Mouse (Mus musculus): ENCODE measurements around the gene Tex48. TPM values are rescaled to one million over a fixed set of nuclear protein-coding genes. Genes with fewer than 3 reads are reported as not detected.
A peak's percentile ranks its signal among the peaks of the same experiment; 100 is the strongest.

Gene Tex48
- polyA plus RNA-seq, 1 experiment from 2014 or later = not detected

DNA sequence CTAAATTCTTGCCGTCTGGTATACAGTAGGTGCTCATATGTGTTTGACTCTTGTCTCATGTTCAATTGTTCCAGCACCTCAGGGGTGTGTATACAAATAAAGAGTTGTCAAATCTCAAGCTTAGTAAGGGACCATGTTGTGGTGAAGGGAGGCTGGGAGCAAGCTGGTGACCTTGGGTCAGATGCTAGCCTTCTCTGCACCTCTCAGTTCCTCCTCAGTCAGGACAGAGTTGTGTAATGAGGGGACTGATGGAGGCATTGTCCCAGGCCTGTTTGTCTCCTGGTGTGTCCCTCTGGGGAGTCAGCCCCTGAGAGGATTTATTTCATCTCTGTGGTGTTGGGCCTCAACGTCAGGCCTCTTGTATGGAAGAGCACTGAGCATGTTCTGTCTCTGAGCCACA, 36.0 kb downstream of the Tex48 start:
- Histone ChIP-seq H3K27ac (ENCODE audit: low read depth, low read length) (no peak overlapping the region), H3K36me3 (ENCODE audit: control insufficient read depth, insufficient read depth, low read length) (no peaks in the 10 kb centered on the region), H3K27me3 (ENCODE audit: control insufficient read depth, insufficient read depth, low read length) (no peaks in the 10 kb centered on the region), H3K9me3 (ENCODE audit: control insufficient read depth, low read length) (no peaks in the 10 kb centered on the region), H3K4me2 (ENCODE audit: low read depth, low read length) (no peak overlapping the region), H3K4me1 (ENCODE audit: control insufficient read depth, insufficient read depth, low read length) (no peaks in the 10 kb centered on the region), H3K9ac (replicated peaks; ENCODE audit: low read depth, low read length) (no peak overlapping the region), H3K4me3 (ENCODE audit: low read depth, low read length) (no peak overlapping the region)
- 76% methylated on average over 2 of the region's 2 CpGs for WGBS
- ATAC-seq (ENCODE audit: low read depth) = no peak

DNA sequence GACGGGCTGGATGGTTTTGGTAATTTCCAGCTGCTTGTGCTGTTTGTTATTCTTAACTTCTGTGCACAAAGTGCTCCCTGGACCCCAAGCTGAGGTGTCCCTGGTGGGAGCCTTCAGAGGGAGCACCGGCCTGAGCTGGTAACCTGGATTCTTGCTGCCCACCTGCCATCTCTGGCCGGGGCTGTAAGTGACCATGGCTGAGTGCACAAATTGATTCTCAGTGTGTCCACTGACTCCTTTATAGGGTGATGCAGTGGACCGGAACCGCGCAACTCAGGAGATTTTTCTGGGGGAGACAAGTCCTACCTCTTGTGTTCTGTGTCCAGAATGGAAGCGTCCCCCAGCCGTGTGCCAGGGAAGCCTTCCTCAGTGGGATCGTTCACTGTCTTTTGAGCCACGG, 37.0 kb downstream of the Tex48 start:
- Histone ChIP-seq H3K27me3 (ENCODE audit: control insufficient read depth, insufficient read depth, low read length) (no peaks in the 10 kb centered on the region), H3K9ac (replicated peaks; ENCODE audit: low read depth, low read length) (no peak overlapping the region), H3K36me3 (ENCODE audit: control insufficient read depth, insufficient read depth, low read length) (no peaks in the 10 kb centered on the region), H3K4me1 (ENCODE audit: control insufficient read depth, insufficient read depth, low read length) (0 out of 2 replicates have a peak, but pooled peaks cover 2% of the 10 kb centered on the region), H3K9me3 (ENCODE audit: control insufficient read depth, low read length) (no peaks in the 10 kb centered on the region), H3K4me3 (ENCODE audit: low read depth, low read length) (no peak overlapping the region), H3K4me2 (ENCODE audit: low read depth, low read length) (no peak overlapping the region), H3K27ac (ENCODE audit: low read depth, low read length) (no peak overlapping the region)
- ATAC-seq (ENCODE audit: low read depth) = no peak
- 86% methylated on average over 10 of the region's 10 CpGs for WGBS

DNA sequence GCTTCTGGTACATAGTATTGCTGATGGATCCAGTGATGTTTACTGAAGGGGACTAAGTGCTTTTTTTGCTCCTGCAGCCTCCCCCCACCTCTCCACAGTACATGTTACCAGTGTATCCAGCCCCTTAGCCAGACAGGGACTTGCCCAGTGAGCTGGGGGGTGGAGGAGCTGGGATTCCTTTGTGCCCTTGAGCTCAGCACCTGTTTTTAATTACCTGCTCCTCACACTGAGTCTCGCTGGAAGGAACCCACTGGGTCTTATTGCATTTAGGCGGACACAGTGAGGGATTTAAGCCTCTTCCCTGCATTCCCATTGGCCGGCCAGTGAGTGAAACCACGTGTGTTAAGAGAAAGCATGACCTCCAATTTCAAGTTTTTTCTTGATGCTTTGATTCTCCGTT, 39.6 kb downstream of the Tex48 start:
- Histone ChIP-seq H3K27ac (ENCODE audit: low read depth, low read length) (no peak overlapping the region), H3K9ac (replicated peaks; ENCODE audit: low read depth, low read length) (no peak overlapping the region), H3K27me3 (ENCODE audit: control insufficient read depth, insufficient read depth, low read length) (no peaks in the 10 kb centered on the region), H3K9me3 (ENCODE audit: control insufficient read depth, low read length) (no peaks in the 10 kb centered on the region), H3K36me3 (ENCODE audit: control insufficient read depth, insufficient read depth, low read length) (no peaks in the 10 kb centered on the region), H3K4me3 (ENCODE audit: low read depth, low read length) (no peak overlapping the region), H3K4me1 (ENCODE audit: control insufficient read depth, insufficient read depth, low read length) (0 out of 2 replicates have a peak, but pooled peaks cover 6% of the 10 kb centered on the region), H3K4me2 (ENCODE audit: low read depth, low read length) (no peak overlapping the region)
- 65% methylated on average over 5 of the region's 5 CpGs for WGBS
- ATAC-seq (ENCODE audit: low read depth) = no peak

DNA sequence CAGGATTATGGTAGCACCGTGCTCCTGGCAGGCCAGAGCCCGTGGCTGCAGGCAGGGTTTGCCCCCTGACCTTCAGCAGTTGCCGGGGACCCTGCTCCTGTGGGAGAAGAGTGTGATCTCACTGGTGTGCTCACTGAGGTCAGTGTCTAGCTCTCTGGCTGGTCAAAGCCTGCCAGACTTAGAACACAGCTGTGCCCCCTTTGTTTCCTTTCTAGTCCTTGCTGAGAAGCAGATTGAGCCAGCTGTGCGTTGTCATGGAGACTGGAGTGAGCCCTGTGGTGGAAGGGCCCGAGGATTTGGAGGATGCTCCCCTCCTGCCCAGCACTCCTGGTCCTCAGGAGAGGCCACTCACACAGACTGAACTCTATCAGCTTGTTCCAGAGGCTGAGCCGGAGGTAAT, 42.1 kb downstream of the Tex48 start:
- WGBS = 36% methylated on average over 5 of the region's 6 CpGs
- H3K4me2 ChIP-seq (ENCODE audit: low read depth, low read length) = no peak overlapping the region
- no peaks in the 10 kb centered on the region for H3K9me3 ChIP-seq (ENCODE audit: control insufficient read depth, low read length)
- H3K27ac ChIP-seq (ENCODE audit: low read depth, low read length) = no peak overlapping the region
- ATAC-seq (ENCODE audit: low read depth) = peak; percentile 75
- H3K36me3 ChIP-seq (ENCODE audit: control insufficient read depth, insufficient read depth, low read length) = no peaks in the 10 kb centered on the region
- 0 out of 2 replicates have a peak, but pooled peaks cover 6% of the 10 kb centered on the region for H3K4me1 ChIP-seq (ENCODE audit: control insufficient read depth, insufficient read depth, low read length)
- no peaks in the 10 kb centered on the region for H3K27me3 ChIP-seq (ENCODE audit: control insufficient read depth, insufficient read depth, low read length)
- H3K9ac ChIP-seq (replicated peaks; ENCODE audit: low read depth, low read length) = no peak overlapping the region
- no peak overlapping the region for H3K4me3 ChIP-seq (ENCODE audit: low read depth, low read length)

DNA sequence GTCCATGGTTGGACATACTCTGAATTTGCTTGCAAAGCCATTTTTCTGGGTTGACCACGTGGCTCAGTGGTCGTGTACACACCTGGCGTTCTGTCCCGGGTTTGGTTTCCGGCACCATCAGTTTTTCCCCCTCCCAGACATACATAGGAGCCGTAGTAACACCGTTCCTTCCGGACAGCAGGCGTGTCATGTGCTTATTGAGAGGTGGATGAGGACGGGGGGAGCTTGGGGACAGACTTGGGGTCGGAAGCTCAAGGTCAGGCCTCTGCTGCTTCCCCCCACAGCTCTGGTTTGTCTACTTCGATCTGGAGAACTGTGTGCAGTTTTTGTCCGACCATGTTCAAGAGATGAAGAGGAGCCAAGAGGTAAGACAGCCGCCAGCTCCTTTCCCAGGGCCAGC, 42.6 kb downstream of the Tex48 start:
- peak; percentile 19; the same call in 1 of the 2 replicates for ATAC-seq (ENCODE audit: low read depth)
- Histone ChIP-seq H3K9me3 (ENCODE audit: control insufficient read depth, low read length) (no peaks in the 10 kb centered on the region), H3K4me2 (ENCODE audit: low read depth, low read length) (no peak overlapping the region), H3K4me1 (ENCODE audit: control insufficient read depth, insufficient read depth, low read length) (0 out of 2 replicates have a peak, but pooled peaks cover 6% of the 10 kb centered on the region), H3K27ac (ENCODE audit: low read depth, low read length) (no peak overlapping the region), H3K36me3 (ENCODE audit: control insufficient read depth, insufficient read depth, low read length) (no peaks in the 10 kb centered on the region), H3K27me3 (ENCODE audit: control insufficient read depth, insufficient read depth, low read length) (no peaks in the 10 kb centered on the region), H3K9ac (replicated peaks; ENCODE audit: low read depth, low read length) (no peak overlapping the region), H3K4me3 (ENCODE audit: low read depth, low read length) (no peak overlapping the region)
- WGBS = 89% methylated on average over 14 of the region's 14 CpGs

DNA sequence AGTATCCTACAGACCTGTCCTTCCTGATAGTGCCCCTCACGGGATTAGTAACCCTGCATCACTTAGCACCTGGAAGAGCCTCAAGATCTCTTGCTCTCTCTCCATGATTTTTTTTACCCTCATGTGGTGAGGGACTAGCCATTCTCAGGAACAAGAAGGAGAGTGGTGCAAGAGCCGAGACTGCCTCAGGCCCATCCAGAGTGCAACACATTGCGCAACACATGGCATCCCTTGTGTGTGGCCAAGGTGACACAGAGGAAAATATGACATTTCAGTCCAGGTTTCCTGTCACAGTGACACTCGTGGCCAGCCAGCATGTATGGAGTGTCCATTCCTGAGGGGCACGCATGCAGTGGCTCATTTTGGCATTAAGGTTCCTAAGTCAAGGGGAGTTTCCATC, 49.6 kb downstream of the Tex48 start:
- Histone ChIP-seq H3K27ac (ENCODE audit: low read depth, low read length) (no peak overlapping the region), H3K9me3 (ENCODE audit: control insufficient read depth, low read length) (no peaks in the 10 kb centered on the region), H3K27me3 (ENCODE audit: control insufficient read depth, insufficient read depth, low read length) (no peaks in the 10 kb centered on the region), H3K4me2 (ENCODE audit: low read depth, low read length) (no peak overlapping the region), H3K4me3 (ENCODE audit: low read depth, low read length) (no peak overlapping the region), H3K9ac (replicated peaks; ENCODE audit: low read depth, low read length) (no peak overlapping the region), H3K36me3 (ENCODE audit: control insufficient read depth, insufficient read depth, low read length) (no peaks in the 10 kb centered on the region), H3K4me1 (ENCODE audit: control insufficient read depth, insufficient read depth, low read length) (no peaks in the 10 kb centered on the region)
- 96% methylated on average over 5 of the region's 5 CpGs for WGBS
- ATAC-seq (ENCODE audit: low read depth) = no peak

DNA sequence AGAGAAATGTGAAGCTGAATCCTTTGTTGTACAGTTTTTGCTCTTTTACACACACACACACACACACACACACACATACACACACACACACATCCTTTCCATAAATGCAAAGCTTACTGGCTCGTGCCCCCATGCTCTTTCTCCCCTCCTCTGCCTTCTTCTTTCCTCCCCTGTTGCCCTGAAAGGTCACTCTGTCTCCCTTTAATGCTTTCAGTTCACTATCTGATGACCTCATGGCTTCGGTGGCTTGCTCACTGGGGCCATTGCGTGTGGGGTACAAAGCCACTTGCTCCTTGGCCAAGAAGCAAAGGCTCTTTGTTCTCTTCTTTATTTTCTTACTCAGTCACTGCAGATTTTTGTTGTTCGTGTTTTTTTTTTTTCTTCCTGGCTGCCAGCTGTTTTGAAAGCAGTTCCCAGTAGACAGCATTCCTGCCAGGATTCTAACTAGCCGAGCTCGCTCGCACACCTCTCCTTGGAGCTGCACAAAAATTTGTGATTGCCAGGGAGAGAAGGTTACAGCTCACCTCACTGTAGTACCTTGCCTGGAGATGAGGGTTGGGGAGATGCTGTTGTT, 51.9 kb downstream of the Tex48 start:
- H3K36me3 ChIP-seq (ENCODE audit: control insufficient read depth, insufficient read depth, low read length) = no peaks in the 10 kb centered on the region
- H3K4me3 ChIP-seq (ENCODE audit: low read depth, low read length) = no peak overlapping the region
- H3K27me3 ChIP-seq (ENCODE audit: control insufficient read depth, insufficient read depth, low read length) = no peaks in the 10 kb centered on the region
- 28% methylated on average over 7 of the region's 7 CpGs for WGBS
- no peaks in the 10 kb centered on the region for H3K4me1 ChIP-seq (ENCODE audit: control insufficient read depth, insufficient read depth, low read length)
- H3K9me3 ChIP-seq (ENCODE audit: control insufficient read depth, low read length) = no peaks in the 10 kb centered on the region
- H3K27ac ChIP-seq (ENCODE audit: low read depth, low read length) = no peak overlapping the region
- no peak overlapping the region for H3K4me2 ChIP-seq (ENCODE audit: low read depth, low read length)
- H3K9ac ChIP-seq (replicated peaks; ENCODE audit: low read depth, low read length) = no peak overlapping the region
- no peak for ATAC-seq (ENCODE audit: low read depth)

DNA sequence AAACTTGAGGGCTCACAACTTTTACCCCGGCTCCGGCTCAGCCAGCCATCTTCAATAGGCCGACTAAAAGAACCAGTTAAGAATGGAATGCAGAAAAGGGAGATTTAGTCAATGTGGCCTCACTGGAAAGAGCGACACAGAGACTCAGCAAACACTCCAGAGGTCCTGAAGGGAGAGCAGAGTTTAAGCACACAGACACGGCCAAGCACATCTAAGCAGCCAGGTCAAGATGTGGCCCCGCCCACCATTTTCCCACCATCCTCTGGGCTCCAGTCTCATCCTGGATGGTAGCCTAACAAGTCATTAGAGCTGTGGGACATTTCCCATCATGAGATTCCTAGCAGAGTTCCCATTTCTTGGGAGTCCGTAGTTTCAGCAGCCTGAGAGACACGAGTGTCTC, 52.9 kb downstream of the Tex48 start:
- Histone ChIP-seq H3K9me3 (ENCODE audit: control insufficient read depth, low read length) (no peaks in the 10 kb centered on the region), H3K27me3 (ENCODE audit: control insufficient read depth, insufficient read depth, low read length) (no peaks in the 10 kb centered on the region), H3K27ac (ENCODE audit: low read depth, low read length) (no peak overlapping the region), H3K4me2 (ENCODE audit: low read depth, low read length) (no peak overlapping the region), H3K9ac (replicated peaks; ENCODE audit: low read depth, low read length) (no peak overlapping the region), H3K4me3 (ENCODE audit: low read depth, low read length) (no peak overlapping the region), H3K4me1 (ENCODE audit: control insufficient read depth, insufficient read depth, low read length) (no peaks in the 10 kb centered on the region), H3K36me3 (ENCODE audit: control insufficient read depth, insufficient read depth, low read length) (no peaks in the 10 kb centered on the region)
- 92% methylated on average over 8 of the region's 8 CpGs for WGBS
- ATAC-seq (ENCODE audit: low read depth) = no peak

DNA sequence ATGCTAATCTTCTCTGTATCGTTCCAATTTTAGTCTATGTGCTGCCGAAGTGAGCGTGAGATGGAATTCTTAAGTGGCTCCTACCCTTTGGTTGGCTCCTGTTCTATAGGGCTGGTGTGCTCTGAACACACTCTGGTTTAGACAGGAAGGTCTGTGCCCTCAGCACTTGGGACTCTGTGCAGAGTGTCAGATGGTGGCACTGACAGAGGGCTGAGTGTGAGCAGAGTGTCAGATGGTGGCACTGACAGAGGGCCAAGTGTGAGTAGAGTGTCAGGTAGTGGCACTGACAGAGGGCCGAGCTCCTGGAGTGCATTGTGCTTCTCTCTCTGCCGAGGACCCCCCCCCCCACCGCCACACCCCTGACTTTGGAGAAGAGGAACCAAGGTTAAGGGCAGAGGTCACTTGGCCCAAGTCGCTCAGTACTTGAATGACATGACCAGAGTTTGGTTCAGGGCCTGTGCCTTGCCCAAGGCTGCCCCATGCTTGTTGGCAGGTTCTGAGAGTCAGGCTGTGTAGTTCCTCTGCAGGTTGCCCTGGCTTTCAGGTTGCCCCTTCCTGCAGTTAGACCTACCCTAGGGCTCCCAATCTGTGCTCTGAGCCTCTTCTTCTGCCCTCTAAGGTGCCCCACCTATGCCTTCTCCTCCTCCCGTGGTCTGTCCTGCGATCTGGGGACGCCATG, 54.4 kb downstream of the Tex48 start:
- Histone ChIP-seq H3K4me1 (ENCODE audit: control insufficient read depth, insufficient read depth, low read length) (no peaks in the 10 kb centered on the region), H3K9me3 (ENCODE audit: control insufficient read depth, low read length) (no peaks in the 10 kb centered on the region), H3K27ac (ENCODE audit: low read depth, low read length) (no peak overlapping the region), H3K27me3 (ENCODE audit: control insufficient read depth, insufficient read depth, low read length) (no peaks in the 10 kb centered on the region), H3K9ac (replicated peaks; ENCODE audit: low read depth, low read length) (no peak overlapping the region), H3K4me2 (ENCODE audit: low read depth, low read length) (no peak overlapping the region), H3K4me3 (ENCODE audit: low read depth, low read length) (no peak overlapping the region), H3K36me3 (ENCODE audit: control insufficient read depth, insufficient read depth, low read length) (no peaks in the 10 kb centered on the region)
- 91% methylated on average over 8 of the region's 10 CpGs for WGBS
- ATAC-seq (ENCODE audit: low read depth) = no peak

All from neural tube, embryonic 14.5 days (tissue).